Mouse (Mus musculus) regulatory T cell (primary cell): ENCODE results near the gene Rrp36.

Source experiments
- in situ Hi-C: fragments of 300-600 bp; cut with MboI, MseI; formaldehyde crosslinking; loops from one replicate; pipeline ENCODE4 v1.15.1; 2025; ENCODE audit warnings: high pct_unique_total_duplicates

The Rrp36 gene

DNA sequence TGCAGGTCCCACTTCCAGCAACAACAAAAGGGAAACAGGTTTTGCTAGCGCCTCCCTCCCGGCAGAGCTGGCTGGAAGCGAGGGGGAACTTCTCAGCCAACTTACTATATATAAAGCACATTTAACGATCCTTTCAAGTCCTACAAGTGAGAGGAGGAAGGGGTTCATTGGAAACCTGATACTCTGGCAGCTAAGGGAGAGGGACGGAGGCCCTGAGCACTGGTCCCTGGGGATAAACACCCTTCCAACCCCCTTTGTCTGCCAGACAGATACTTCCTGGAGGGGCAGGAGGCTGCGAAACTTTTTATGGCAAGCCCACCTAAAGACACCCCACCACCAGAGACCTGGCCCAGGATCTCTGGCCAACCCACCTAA, 55.8 kb downstream of the Rrp36 start:
- in situ Hi-C loops: no loop called here

DNA sequence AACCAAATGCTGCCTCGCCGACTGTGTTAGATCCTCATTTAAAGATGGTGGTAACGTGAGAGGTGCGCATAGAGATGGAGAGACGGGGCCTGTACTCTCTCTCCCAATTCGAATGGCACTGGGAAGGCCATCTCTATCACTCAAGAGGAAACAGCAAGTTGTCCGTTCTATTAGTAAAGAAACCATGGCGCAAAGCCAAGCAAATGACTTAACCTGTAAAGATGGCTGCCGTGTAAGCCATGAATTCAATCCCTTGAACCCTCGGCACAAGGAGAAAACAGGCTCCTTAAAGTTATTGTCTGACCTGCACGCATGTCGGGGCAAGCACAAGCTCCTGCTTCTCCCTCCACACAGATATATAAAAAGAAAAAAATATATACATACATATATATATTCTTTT, 56.4 kb downstream of the Rrp36 start:
- in situ Hi-C loops: no loop called here
